Comparison of ENCODE assay signal across 21 mouse cellular contexts in the genomic region with DNA sequence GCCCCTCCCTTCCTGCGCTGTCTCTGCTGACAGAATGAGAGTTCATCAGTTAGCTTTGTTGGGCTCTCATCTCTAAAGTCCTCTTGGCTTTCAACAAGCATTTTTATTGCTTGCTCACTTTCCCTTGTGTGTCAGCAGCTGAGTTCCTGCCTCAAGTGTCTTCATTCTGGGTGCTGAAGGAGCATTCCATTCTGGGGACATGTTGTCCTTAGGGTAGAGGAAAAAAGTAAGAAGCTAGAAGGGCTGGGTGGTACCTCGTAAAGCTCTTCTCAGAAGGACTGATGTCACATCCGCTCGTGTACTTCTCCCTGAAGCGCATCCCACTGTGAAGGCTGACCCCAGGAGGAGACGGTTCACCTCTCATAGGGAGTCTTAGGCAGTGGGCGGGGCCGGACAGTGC. TPM values are rescaled to one million over a fixed set of nuclear protein-coding genes. Genes with fewer than 3 reads are reported as not detected.
DNase-seq lines count a peak whose midpoint lies in the region; ATAC-seq lines count a peak whose summit lies in the region.
"Had no signal": no experiment of that assay in that cellular context is flagged by ENCODE, and none has a peak within 500 bp of the region (broad histone marks: within the 10 kb centered on the region; RNA-seq: fewer than 3 reads in every experiment).

No protein-coding gene starts in this region.

- no peaks in the 10 kb centered on the region for H3K9me3 ChIP-seq in kidney, embryonic 16.5 days (ENCODE audit: low read length)
- H3K9me3 ChIP-seq: embryonic facial prominence, embryonic 10.5 days; embryonic facial prominence, embryonic 12.5 days; forebrain, embryonic 13.5 days; forebrain, embryonic 15.5 days had no signal

- 54% methylated on average over 8 of the region's 8 CpGs for WGBS in kidney, embryonic 16.5 days

- peaks cover 40% of the 10 kb centered on the region for H3K36me3 ChIP-seq in kidney, embryonic 16.5 days (ENCODE audit: insufficient read depth, low read length)

- no peak overlapping the region for H3K4me3 ChIP-seq in kidney, embryonic 16.5 days (ENCODE audit: low read length)
- H3K4me3 ChIP-seq: embryonic facial prominence, embryonic 10.5 days; embryonic facial prominence, embryonic 12.5 days; forebrain, embryonic 13.5 days; forebrain, embryonic 15.5 days had no signal

- no peak overlapping the region for H3K27ac ChIP-seq in kidney, embryonic 16.5 days (ENCODE audit: low read length)
- H3K27ac ChIP-seq: embryonic facial prominence, embryonic 10.5 days; embryonic facial prominence, embryonic 12.5 days; forebrain, embryonic 13.5 days; forebrain, embryonic 15.5 days had no signal

- H3K4me2 ChIP-seq in kidney, embryonic 16.5 days (replicated peaks; ENCODE audit: low read depth, low read length), result no peak overlapping the region
- H3K4me2 ChIP-seq: embryonic facial prominence, embryonic 12.5 days; forebrain, embryonic 13.5 days; forebrain, embryonic 15.5 days had no signal

- peak; percentile 49; the same call in 1 of the 2 replicates for ATAC-seq in kidney, embryonic 16.5 days (ENCODE audit: low FRiP score, low TSS enrichment)
- ATAC-seq: activated CD4-positive, CD25-positive, alpha-beta regulatory T cell, adult 4 months; forebrain, embryonic 13.5 days; forebrain, embryonic 15.5 days had no signal

- H3K4me1 ChIP-seq in kidney, embryonic 16.5 days (ENCODE audit: insufficient read depth, low read length), result no peaks in the 10 kb centered on the region
- H3K4me1 ChIP-seq: forebrain, embryonic 13.5 days; forebrain, embryonic 15.5 days had no signal

- no peak for DNase-seq in kidney, adult 18-20 months
- DNase-seq in lung, adult 18-20 months, result peak; percentile 54 to 76
- DNase-seq in lung, postnatal 10 days, result no peak
- DNase-seq in lung, postnatal 25 days (ENCODE audit: low spot score), result peak; percentile 75
- no peak for DNase-seq in lung, postnatal 4 days
- peak; percentile 53 for DNase-seq in ZHBTc4 (ENCODE audit: low read depth, low spot score)
- no peak for DNase-seq in spleen, adult 18-20 months
- DNase-seq: adrenal gland, adult 8-10 months; adrenal gland, postnatal 14 days; adrenal gland, postnatal 36 days; cerebellum, adult 11-12 months; cerebellum, adult 2 months; cerebellum, adult 9-10 months; cerebellum, postnatal 25 days had no signal

- H3K27me3 ChIP-seq in kidney, embryonic 16.5 days (ENCODE audit: insufficient read depth, low read length), result no peaks in the 10 kb centered on the region
- H3K27me3 ChIP-seq: embryonic facial prominence, embryonic 12.5 days; forebrain, embryonic 13.5 days; forebrain, embryonic 15.5 days had no signal

- H3K9ac ChIP-seq in kidney, embryonic 16.5 days (replicated peaks; ENCODE audit: low read length), result no peak overlapping the region
- H3K9ac ChIP-seq: forebrain, embryonic 13.5 days; forebrain, embryonic 15.5 days had no signal

RNA-seq across cellular contexts. Expression of gene Hcrtr1, which starts 17.6 kb away (rescaled TPM):
- 0.19 and 0.31 TPM in 2 replicates for polyA plus RNA-seq in kidney, embryonic 16.5 days (2015; fragmentation: Nextera tagmentation; extraction: Ambion mirVana)
- polyA plus RNA-seq: activated CD4-positive, CD25-positive, alpha-beta regulatory T cell, adult 4 months; C2C12; forebrain, embryonic 13.5 days had no signal

RNA-seq across cellular contexts. Expression of gene Pef1, which starts 19.2 kb away (rescaled TPM):
- 85.5 and 90.9 TPM in 2 replicates for polyA plus RNA-seq in kidney, embryonic 16.5 days (2015; fragmentation: Nextera tagmentation; extraction: Ambion mirVana)

RNA-seq across cellular contexts. Expression of gene Tinagl1, which starts 53.4 kb away (rescaled TPM):
- polyA plus RNA-seq in kidney, embryonic 16.5 days (2015; fragmentation: Nextera tagmentation; extraction: Ambion mirVana), result 71.2 and 93.4 TPM in 2 replicates
- polyA plus RNA-seq: activated CD4-positive, CD25-positive, alpha-beta regulatory T cell, adult 4 months had no signal

Comparison
In these comparisons a context has a peak if more than half of its experiments do, and no peak if none do; other contexts are left out.
1. DNase-seq: peak in lung, adult 18-20 months (2 of 2), lung, postnatal 25 days (single experiment) and ZHBTc4 (single experiment); none in kidney, adult 18-20 months (single experiment), lung, postnatal 10 days (single experiment), lung, postnatal 4 days (0 of 2) and spleen, adult 18-20 months (0 of 2).